Mouse (Mus musculus) heart, postnatal 10 days (tissue): ENCODE results near the gene Wwp2. TPM values are rescaled to one million over a fixed set of nuclear protein-coding genes. Genes with fewer than 3 reads are reported as not detected.
"Not testable (repeated sequence)": the region's sequence is repeated elsewhere in the genome, so short reads cannot be mapped to it uniquely, and the experiment has no call there.

Experiments used
- DNase-seq, 2 experiments: peaks; one replicate each; pipeline ENCODE4 v3.0.0; 2021
- intact Hi-C: fragments of 180-260 bp; cut with DNase I; formaldehyde crosslinking; loops from one replicate; pipeline ENCODE4 v1.15.1; 2025
- total RNA-seq, 2 experiments: library from RNA; stranded (reverse); gene quantifications; 2 replicates each; pipeline ENCODE4 v1.2.3; 2021

Gene Wwp2
- total RNA-seq, 2 experiments from 2014 or later, result 27.2 to 30.1 TPM

DNA sequence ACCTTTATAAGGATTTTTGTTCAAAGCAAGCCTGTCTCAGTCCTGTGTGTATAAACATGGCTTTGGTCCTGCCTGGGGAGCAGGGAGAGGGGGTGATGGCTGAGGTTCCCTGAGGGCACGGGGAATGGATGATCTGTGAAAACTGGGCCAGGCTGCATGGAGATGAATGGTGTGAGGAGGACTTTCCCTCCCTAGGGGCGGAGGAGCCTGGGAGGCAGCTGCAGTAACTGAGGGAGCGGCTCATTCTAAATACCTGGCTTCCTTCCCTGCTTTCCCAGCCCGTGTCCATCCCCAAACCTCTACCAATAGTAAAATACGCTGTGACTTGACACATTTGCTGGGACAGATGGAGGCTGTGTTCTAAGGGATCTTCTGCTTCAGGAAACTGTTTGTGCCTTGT, 34.1 kb downstream of the Wwp2 start:
- intact Hi-C loops, result no loop called here
- no peak for DNase-seq

DNA sequence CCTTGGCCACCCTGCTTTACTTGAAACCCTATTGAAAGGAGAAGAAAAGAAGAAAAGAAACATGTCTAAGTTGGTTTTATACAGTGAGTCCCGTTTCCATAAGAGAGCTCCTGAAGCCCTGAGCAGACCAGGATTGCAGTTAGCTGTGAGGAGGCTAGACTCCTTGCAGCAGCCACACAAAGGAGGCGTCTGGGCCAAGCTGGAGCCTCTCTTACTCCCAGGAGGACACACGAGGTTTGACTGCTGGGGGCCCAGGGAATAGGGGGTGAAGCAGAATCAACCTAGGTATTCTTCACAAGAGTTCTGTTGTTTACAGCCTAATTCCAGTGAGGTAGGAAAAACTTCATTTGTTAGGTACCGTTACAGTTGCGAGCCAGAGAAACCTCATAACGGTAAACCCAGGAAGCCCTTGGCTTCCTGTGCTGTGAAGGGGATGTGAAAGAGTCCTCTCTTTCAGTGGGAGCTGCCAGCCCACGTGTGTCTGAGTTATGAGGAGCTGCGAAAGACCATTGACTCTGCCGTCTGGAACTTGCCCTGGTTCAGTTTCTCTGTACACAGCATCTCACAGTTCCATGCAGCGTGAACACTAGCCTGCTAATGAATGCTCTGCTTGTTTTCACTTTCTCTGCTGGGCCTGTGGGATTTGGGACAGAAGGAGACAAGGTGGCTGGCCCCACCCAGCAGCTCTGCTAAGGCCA, 36.4 kb downstream of the Wwp2 start:
- DNase-seq, result no peak
- intact Hi-C loops, result no loop called here

DNA sequence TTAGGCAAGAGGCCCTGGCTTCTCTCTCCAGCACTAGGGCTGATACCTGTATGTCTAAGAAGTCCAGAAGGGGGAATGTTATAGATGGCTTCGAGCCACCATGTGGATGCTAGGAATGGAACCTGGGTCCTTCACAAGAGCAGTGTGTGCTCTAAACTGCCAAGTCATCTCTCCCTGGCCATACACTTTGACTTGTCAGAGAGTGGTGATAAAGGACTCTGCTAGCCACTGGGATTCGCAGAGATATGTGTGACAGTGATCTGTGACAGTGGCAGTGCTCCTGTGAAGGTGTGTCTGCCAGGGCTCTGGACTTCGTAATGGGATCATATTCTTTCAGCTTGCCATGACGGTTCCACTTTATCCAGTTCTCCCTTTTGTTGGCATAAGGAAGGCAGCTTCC, 37.2 kb downstream of the Wwp2 start:
- DNase-seq, result no peak
- intact Hi-C loops, result no loop called here

DNA sequence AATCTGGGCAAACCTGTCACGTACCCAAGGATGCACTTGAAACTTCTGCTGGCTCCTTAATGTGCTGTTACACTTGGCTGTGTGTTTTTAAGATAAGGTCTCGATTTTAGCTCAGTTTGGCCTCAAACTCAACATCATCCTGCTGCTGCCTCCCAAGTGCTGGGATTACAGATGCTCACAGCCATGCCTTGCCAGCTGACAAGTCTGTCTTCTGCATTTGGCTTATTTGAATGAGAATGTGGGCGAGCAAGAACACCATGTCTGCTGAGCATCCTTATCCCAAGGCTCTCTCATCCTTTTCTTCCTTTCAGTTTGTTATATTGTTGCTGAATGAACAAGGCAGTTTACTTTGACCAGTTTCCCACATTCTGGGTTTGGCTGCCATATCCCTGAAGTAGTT, 39.4 kb downstream of the Wwp2 start:
- DNase-seq, result no peak
- intact Hi-C loops, result no loop called here

DNA sequence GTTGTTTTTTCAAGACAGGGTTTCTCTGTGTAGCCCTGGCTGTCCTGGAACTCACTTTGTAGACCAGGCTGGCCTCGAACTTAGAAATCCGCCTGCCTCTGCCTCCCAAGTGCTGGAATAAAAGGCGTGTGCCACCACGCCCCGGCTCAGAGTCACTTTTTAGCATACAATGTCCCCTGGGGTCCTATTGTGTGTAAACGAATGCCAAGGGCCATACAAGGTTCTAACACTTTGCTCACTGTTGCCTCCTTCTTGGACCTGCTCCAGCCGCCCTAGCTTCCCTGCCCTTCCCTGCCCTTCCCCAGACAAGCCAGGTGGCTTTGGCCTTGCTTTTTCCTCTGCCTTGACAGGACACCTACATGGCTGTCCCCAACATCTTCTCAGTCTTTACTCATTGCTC, 40.6 kb downstream of the Wwp2 start:
- intact Hi-C loops, DNase-seq: not testable (repeated sequence)

DNA sequence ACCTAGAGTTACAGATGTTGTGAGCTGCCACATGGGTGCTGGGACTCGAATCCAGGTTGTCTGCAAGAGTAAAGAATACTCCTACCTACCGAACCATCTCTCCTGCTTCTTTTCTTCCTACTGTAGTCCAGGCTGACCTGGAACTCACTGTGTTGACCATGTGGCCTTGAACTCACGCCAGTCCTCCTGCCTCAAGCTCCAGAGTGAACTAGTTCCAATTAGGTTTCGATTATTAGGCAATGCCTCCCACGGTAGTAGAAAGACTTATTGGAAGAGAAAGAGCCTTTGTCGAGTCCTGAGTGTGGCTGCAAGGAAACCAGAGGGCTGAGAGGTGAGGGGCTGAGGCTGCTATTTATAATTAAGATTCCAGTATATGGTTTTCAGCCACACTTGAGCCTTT, 42.6 kb downstream of the Wwp2 start:
- intact Hi-C loops, result no loop called here
- DNase-seq, result no peak

DNA sequence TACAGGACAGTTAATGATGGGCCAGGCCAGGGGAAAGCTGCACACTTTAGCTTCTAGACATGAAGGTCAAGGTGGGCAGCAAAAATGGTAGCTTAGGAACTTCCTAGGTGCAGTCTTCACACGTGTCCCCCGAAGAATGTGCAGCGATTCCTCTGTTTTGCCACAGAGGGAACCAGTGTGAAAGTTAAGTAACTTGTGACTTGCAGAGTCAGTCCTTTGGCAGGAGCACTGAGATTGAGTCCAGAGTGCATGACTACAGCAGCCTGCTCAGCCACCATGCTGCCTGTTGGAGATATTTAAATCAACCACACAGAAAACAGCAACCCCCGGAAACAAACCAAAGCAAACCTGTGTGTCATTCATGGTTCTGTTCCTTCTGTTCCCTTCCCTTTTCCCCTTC, 44.3 kb downstream of the Wwp2 start:
- no peak for DNase-seq
- intact Hi-C loops, result no loop called here

DNA sequence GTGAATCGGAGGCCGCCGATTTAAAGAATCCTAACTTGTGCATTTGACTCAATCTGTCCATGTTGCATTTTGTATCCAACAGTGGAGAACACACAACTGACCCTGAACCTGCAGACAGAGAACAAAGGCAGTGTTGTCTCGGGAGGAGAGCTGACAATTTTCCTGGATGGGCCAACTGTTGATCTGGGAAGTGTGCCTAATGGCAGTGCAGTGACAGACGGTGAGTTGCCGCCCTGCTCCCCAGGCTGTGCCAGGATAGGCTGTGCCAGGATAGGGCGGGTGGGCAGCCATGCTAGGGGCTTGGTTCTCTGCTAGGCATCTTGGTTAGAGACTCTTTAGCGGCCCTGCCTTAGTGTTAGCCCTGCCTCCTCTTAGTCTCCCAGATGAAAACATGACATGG, 47.1 kb downstream of the Wwp2 start:
- peak in 1 of 2 experiments; percentile 31 for DNase-seq
- intact Hi-C loops, result no loop called here

DNA sequence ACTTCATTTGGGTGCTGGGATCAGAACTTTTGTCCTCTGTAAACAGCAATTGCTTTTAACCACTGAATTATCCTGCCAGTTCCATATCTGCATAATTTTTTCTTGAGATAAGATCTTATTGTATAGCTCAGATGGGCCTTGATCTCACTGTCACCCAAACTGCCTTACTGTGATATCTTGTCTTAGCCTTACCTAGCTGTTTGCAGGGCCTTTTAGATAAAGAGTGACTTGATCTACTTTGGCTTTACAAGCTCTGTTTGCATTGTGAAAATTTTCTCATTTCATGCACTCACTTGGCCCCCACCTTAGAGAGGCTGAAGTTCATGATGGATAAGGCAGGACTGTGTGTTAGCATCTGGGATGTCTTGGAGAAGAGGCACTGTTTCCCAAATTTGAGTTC, 48.8 kb downstream of the Wwp2 start:
- no peak for DNase-seq

DNA sequence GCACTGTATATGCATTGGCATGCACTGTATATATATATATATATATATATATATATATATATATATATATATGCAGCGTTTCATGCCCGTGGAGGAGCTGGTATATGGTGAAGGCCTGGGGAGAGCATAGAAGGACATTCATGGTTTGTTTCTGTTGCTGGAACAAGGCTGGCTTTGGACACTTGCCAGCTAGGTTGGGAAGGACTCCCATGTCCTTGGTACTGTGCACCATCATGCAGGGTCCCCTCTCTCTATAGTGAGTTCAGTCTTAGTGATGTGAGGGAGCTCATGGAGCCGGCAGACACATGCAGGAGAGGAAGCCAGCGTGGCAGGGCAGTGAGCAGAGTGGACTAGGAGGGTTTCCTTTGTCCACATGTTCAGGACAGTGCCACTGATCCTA, 52.4 kb downstream of the Wwp2 start:
- no peak for DNase-seq
- intact Hi-C loops, result no loop called here

More for the DNA sequence above, 48.8 kb downstream of the Wwp2 start:
- intact Hi-C loops, result no loop called here

DNA sequence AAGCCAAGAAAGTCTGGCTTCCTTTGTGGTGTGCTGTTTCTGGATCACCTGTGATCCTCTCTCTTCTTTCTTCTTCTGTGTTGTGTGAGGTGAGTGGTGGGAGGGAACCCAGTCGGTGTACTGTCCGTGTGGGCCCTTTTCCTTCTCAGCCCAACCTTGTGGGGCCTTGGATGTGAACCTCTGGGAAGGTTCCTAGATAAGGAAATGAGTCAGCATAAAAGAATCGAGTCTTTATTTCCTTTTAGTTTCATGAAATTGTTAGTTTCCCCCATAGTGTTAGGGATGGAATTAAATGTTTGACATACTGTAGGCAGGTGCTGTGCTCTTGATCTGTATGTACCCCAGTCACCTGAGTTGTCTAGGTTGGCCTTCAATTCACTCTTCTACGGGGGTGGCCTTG, 52.9 kb downstream of the Wwp2 start:
- intact Hi-C loops, result no loop called here
- no peak for DNase-seq

DNA sequence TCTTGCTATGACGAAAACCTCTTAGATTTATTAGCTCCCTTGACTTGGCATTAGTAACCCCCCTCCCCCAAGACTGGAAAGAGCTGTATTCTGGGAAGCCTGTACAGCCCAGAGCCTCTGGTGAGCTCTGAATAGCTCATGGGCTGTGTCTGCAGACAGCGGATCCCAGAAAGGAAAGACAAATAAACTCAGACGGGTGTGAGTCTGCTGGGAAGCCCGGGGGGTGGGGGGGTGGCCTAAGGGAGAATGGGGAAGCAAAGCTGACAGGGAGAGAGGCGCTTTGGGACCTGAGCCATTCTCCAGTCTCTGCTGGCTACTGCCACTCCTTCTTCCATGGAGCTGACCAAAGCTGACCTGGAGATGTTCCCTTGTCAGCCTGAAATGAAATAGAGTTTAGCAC, 53.8 kb downstream of the Wwp2 start:
- DNase-seq, result peak; percentile 33 to 40
- intact Hi-C loops, result loop anchor here (5.0 kb wide), 1 partner anchor 52 kb away; no protein-coding TSS in a partner anchor

DNA sequence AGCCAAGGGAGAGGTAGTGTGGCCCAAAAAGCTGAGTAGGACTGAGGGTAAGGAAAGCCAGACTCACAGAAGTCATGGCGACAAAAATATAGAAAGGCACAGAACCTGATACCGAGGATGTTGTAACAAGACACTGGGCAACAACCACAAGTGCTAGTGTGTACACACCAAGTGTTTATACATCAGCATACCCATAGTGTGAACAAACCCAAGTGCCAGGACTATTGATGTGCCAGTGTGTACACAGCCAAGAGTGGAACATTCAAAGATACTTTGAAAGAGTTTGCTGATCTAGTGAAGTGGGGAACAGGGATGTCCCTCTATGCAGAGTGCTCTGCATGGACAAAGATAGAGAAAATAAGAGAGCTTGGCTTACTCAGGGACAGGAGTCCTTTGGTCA, 54.5 kb downstream of the Wwp2 start:
- intact Hi-C loops, result loop anchor here (5.0 kb wide), 1 partner anchor 52 kb away; no protein-coding TSS in a partner anchor
- no peak for DNase-seq

DNA sequence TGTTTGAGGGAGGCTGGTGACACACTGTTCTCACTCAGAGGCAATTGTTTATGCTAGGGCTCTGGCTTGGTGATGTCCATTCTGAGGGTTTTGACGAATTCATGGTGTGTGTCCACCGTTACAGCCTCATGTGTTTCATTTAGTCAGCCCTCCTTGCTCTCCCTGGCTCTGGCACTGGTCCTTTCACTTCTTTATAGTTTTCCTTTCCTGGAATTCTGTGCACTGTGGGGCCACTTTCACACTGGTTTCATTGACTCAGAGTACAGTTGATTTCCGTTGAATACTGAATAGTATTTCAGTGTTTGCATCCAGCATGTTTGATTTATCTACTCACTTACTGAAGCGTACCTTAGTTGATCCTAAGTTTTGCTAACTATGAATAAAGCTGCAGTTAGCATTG, 55.0 kb downstream of the Wwp2 start:
- no peak for DNase-seq
- intact Hi-C loops, result loop anchor here (5.0 kb wide), 1 partner anchor 51 kb away; no protein-coding TSS in a partner anchor

DNA sequence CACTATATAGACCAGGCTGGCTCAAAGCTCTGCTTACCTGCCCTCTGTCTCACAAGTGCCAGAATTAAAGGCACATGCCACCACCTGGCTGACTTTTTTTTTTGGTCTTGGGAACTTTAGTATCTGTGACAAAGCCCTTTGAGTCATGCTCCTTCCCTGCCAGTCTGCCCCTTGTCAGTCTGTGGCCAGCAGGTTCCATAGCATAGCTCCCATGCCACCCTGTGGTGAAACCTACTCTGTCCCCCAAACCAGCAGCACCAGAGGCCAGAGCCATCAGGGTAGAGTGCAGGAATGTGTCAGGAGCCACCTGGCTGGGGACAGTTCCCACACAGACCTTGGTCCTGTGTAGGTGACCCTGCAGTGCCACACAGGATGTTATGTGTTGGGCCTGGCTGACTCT, 55.7 kb downstream of the Wwp2 start:
- intact Hi-C loops, result loop anchor here (5.0 kb wide), 1 partner anchor 50 kb away; no protein-coding TSS in a partner anchor
- no peak for DNase-seq

DNA sequence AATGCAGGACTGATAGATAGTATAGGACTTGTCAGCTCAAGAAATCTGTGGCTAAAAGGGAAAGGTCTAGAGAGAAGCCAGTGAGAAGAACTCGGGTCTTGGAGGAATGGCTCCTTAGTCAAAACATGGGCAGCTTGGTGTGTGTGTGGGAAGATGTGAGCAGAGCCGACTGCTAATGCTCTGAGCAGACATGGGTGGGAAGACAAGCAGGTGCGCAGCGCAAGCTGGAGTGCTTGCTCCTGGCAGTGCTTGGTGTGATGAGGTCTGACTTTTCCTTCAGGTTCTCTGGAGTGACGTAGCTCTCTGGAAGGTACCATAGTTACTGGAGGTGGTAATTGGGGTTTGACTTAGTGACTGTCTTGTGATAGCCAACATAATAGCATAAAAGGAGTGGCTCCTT, 56.6 kb downstream of the Wwp2 start:
- no peak for DNase-seq
- intact Hi-C loops, result loop anchor here (5.0 kb wide), 1 partner anchor 49 kb away; no protein-coding TSS in a partner anchor

DNA sequence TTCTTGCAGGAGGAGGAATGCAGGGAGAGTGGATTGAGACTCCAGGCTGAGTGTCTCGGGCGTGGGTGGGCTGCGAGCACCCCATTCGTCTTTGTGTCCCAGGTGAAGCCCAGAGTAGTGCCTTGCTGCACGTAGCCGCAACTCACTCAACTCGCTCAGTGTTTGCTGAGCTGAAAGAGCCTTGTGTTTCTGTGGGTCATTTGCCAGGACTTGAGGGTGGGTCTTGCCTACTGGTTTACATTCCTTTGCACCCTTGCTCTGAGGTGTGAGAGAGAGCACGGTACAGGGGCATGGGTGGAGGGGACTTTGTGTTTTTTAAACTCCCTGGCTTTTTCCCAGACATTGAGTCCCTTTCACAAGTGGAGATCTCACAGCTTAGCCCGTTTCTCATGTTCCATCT, 59.3 kb downstream of the Wwp2 start:
- DNase-seq, result no peak
- intact Hi-C loops, result no loop called here

DNA sequence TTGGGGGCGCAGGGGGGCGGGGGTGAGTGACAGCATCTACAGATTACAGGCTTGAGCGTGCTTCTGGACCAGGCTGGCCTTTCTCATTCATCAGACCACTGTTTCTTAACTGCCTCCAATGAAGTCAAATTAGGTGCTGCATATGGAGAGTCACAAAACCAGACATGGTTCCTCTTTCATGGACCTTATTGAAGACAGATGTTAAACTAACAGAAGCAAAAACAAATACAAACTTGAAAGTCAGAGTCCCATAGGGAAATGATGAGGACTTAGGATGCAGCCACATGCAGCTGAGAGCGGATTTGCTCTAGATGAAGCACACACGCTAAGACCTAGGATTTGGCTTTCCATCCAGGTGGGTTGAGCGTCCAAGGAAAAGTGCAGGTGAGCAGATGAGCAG, 61.5 kb downstream of the Wwp2 start:
- intact Hi-C loops, result no loop called here
- no peak for DNase-seq

DNA sequence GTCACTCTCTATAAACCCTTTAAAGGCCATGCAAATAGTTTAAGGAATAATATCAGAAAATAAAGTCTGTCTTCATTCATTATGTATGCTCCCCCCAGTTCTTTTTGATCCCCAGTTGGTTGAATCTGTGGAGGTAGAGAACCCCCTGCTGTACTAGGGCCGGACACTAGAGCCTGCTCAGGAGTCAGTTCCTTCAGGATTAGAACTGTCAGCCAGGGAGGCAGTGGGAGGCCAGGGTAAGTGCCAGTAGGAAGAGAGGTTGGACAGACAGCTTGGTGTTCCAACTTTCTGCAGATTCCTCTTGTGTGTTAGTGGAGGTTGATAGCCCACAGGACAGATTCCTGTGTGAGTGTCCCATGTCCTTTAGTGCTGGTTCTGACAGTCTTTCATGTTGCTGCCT, 62.2 kb downstream of the Wwp2 start:
- intact Hi-C loops, result no loop called here
- DNase-seq, result peak in 1 of 2 experiments; percentile 24

DNA sequence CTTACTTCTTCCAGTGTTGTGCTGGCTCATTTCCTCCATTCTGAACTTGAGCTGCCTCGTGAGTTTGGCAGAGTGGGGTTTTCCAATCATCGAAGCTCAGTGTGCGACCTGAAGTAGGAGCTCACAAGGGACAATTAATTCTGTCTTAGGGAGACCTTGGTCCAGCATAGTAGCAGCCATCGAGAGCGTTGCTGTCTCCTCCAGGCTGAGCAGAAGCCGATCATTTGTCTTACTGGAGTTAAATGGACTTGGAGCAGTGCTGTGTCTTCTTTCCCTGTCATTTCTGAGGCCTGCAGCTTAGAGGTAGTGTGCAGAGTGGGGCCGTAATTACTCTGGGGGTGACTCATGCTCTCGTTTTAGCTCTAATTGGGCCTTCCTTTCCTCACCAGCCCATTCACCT, 62.6 kb downstream of the Wwp2 start:
- DNase-seq, result no peak
- intact Hi-C loops, result no loop called here

DNA sequence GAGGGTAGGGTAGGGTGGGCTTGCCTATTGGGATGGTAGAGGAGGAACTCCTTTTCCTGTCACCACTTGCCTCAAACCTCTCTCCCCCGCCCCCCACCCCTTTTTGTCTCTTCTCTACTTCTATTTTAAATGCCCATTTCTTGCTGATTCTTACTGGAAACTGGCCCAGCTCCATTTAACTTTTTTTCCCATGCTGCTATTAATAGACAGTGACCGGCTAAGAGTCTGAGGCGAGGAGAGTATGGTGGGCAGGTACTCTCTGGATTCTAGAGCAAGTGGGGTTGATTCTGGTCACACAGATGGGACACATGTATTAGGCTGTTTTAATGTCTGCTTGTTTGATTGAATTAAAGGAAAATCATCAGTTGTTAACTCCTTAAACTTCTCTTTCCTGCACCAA, 63.4 kb downstream of the Wwp2 start:
- intact Hi-C loops, result no loop called here
- DNase-seq, result no peak

DNA sequence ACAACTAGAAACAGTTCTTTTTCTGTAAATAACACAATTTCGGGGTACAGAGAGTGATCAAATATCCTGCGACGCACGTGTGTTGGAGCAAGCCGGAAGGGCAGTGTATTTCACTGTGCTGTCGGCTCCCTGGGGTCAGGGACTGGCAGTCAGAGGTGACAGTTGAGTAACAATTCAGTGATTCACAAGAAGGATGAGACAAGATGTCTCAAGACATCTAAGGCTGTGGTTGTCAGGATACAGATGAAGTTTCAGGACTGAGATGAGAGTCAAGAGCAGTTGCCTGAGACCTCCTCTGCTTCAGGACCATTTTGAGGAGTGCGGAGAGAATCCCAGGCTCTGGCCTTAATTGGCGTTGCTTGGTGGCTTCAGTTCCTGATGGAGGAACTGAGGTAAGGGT, 66.2 kb downstream of the Wwp2 start:
- DNase-seq, result no peak
- intact Hi-C loops, result no loop called here

DNA sequence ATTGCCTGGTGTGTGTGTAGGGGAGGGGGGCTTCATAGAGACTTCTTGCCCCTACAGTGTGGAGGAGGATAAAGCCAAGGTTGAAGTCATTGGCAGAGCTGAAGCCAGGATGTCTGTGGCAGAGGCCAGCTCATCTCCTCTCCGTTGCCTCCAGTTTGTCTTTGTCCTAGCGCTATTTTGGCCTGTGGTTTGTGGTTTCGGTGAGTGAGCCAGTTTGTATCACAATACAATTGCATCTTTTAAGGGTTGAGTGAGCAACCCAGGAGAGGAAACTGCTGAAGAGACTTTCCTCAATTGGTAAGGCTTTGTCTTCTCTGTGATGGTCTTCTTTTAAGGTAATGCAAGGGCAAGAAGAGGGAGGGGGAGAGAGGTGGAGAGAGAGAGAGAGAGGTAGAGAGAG, 66.8 kb downstream of the Wwp2 start:
- no peak for DNase-seq
- intact Hi-C loops, result no loop called here
